10 mouse cellular contexts compared by ENCODE assay signal in genomic region chr3:101597317-101598096, GRCm38 (mm10). TPM values are rescaled to one million over a fixed set of nuclear protein-coding genes. Genes with fewer than 3 reads are reported as not detected.
DNase-seq lines count a peak whose midpoint lies in the region; ATAC-seq and TF ChIP-seq lines count a peak whose summit lies in the region.
"Had no signal": no experiment of that assay in that cellular context is flagged by ENCODE, and none has a peak within 500 bp of the region (broad histone marks: within the 10 kb centered on the region; RNA-seq: fewer than 3 reads in every experiment).

No protein-coding gene starts in this region.

- H3K4me1 ChIP-seq in lung, embryonic 15.5 days: peaks cover 65% of the 10 kb centered on the region
- peaks cover 93% of the 10 kb centered on the region for H3K4me1 ChIP-seq in heart, embryonic 15.5 days (replicated peaks)
- peaks cover 34% of the 10 kb centered on the region for H3K4me1 ChIP-seq in olfactory bulb, adult 2 months (ENCODE audit: control insufficient read depth, insufficient read depth, low read length)
- peaks cover 76% of the 10 kb centered on the region for H3K4me1 ChIP-seq in forebrain, embryonic 10.5 days
- H3K4me1 ChIP-seq in hindbrain, embryonic 16.5 days (ENCODE audit: control insufficient read depth, insufficient read depth, low read depth, low read length): peaks cover 60% of the 10 kb centered on the region

- WGBS in lung, embryonic 15.5 days: 39% methylated on average over 10 of the region's 10 CpGs
- WGBS in heart, embryonic 15.5 days: 21% methylated on average over 10 of the region's 10 CpGs
- 34% methylated on average over 10 of the region's 10 CpGs for WGBS in olfactory bulb, adult 2 months
- WGBS in forebrain, embryonic 10.5 days: 46% methylated on average over 10 of the region's 10 CpGs
- 29% methylated on average over 10 of the region's 10 CpGs for WGBS in hindbrain, embryonic 16.5 days

- no peaks in the 10 kb centered on the region for H3K9me3 ChIP-seq in lung, embryonic 15.5 days
- no peaks in the 10 kb centered on the region for H3K9me3 ChIP-seq in heart, embryonic 15.5 days (replicated peaks)
- no peaks in the 10 kb centered on the region for H3K9me3 ChIP-seq in forebrain, embryonic 10.5 days
- no peaks in the 10 kb centered on the region for H3K9me3 ChIP-seq in hindbrain, embryonic 16.5 days (ENCODE audit: control insufficient read depth, low read length)
- H3K9me3 ChIP-seq: midbrain, embryonic 13.5 days had no signal

- H3K27me3 ChIP-seq in lung, embryonic 15.5 days: no peaks in the 10 kb centered on the region
- no peaks in the 10 kb centered on the region for H3K27me3 ChIP-seq in heart, embryonic 15.5 days
- no peaks in the 10 kb centered on the region for H3K27me3 ChIP-seq in forebrain, embryonic 10.5 days (ENCODE audit: poor library complexity, severe bottlenecking)
- H3K27me3 ChIP-seq in hindbrain, embryonic 16.5 days (replicated peaks; ENCODE audit: control insufficient read depth, insufficient read depth, low read length): no peaks in the 10 kb centered on the region

- DNase-seq in heart, adult 18-20 months: peak; percentile 50 to 56
- DNase-seq in heart, postnatal 36 days: no peak
- DNase-seq in lung, postnatal 10 days: no peak
- no peak for DNase-seq in forebrain, embryonic 10.5 days (ENCODE audit: extremely low spot score, low spot score)
- DNase-seq: gastrocnemius, postnatal 14 days had no signal

- no peak for ATAC-seq in lung, embryonic 15.5 days (ENCODE audit: borderline replicate concordance, extremely low read depth, low FRiP score, low TSS enrichment)
- no peak for ATAC-seq in heart, embryonic 15.5 days (replicated peaks; ENCODE audit: insufficient number of reproducible peaks, insufficient read depth, low FRiP score, low read depth)
- no peak for ATAC-seq in hindbrain, embryonic 16.5 days
- ATAC-seq: midbrain, embryonic 13.5 days had no signal

- no peak overlapping the region for H3K9ac ChIP-seq in lung, embryonic 15.5 days
- peak overlapping the region; percentile 39 for H3K9ac ChIP-seq in heart, embryonic 15.5 days
- no peak overlapping the region for H3K9ac ChIP-seq in hindbrain, embryonic 16.5 days (ENCODE audit: low read depth, low read length)
- H3K9ac ChIP-seq: midbrain, embryonic 13.5 days had no signal

- intact Hi-C loops in heart, postnatal 36 days (cut with DNase I): loop anchor here (2.0 kb wide), 1 partner anchor 45 kb away; no protein-coding TSS in a partner anchor

- no peak overlapping the region for H3K4me2 ChIP-seq in lung, embryonic 15.5 days
- H3K4me2 ChIP-seq in heart, embryonic 15.5 days: peak overlapping the region; percentile 91
- no peak overlapping the region for H3K4me2 ChIP-seq in hindbrain, embryonic 16.5 days (ENCODE audit: low read length)
- H3K4me2 ChIP-seq: midbrain, embryonic 13.5 days had no signal

- no peak for TF ChIP-seq POLR2A in olfactory bulb, adult 2 months (IDR thresholded peaks at IDR 0.05; ENCODE audit: insufficient read depth, low read depth, low read length)

- no peak overlapping the region for H3K4me3 ChIP-seq in lung, embryonic 15.5 days
- 0 out of 2 replicates have a peak overlapping the region, but pooled peaks have one; percentile 9 for H3K4me3 ChIP-seq in heart, embryonic 15.5 days
- H3K4me3 ChIP-seq in olfactory bulb, adult 2 months (ENCODE audit: insufficient read depth, low read depth, low read length): no peak overlapping the region
- no peak overlapping the region for H3K4me3 ChIP-seq in forebrain, embryonic 10.5 days
- H3K4me3 ChIP-seq in hindbrain, embryonic 16.5 days (ENCODE audit: low read length): no peak overlapping the region
- H3K4me3 ChIP-seq: midbrain, embryonic 13.5 days had no signal

- H3K36me3 ChIP-seq in lung, embryonic 15.5 days: peaks cover 24% of the 10 kb centered on the region
- peaks cover 24% of the 10 kb centered on the region for H3K36me3 ChIP-seq in heart, embryonic 15.5 days
- peaks cover 40% of the 10 kb centered on the region for H3K36me3 ChIP-seq in forebrain, embryonic 10.5 days (replicated peaks)
- H3K36me3 ChIP-seq in hindbrain, embryonic 16.5 days (ENCODE audit: control insufficient read depth, insufficient read depth, low read length): peaks cover 8% of the 10 kb centered on the region; the same call in 1 of the 2 replicates

- no peak for TF ChIP-seq CTCF in olfactory bulb, adult 2 months (IDR thresholded peaks at IDR 0.05; ENCODE audit: insufficient read depth, low read depth, low read length)

- H3K27ac ChIP-seq in lung, embryonic 15.5 days: peak overlapping the region; percentile 26; the same call in 1 of the 2 replicates
- H3K27ac ChIP-seq in heart, embryonic 15.5 days: peak overlapping the region; percentile 100
- H3K27ac ChIP-seq in olfactory bulb, adult 2 months (ENCODE audit: insufficient read depth, low read depth, low read length): 0 out of 2 replicates have a peak overlapping the region, but pooled peaks have one; percentile 23
- H3K27ac ChIP-seq in forebrain, embryonic 10.5 days: no peak overlapping the region; the same call in 1 of the 2 replicates
- no peak overlapping the region for H3K27ac ChIP-seq in hindbrain, embryonic 16.5 days (ENCODE audit: low read depth, low read length)

RNA-seq across cellular contexts. Expression of gene Atp1a1, which starts 7.0 kb away (rescaled TPM):
- 100 to 1,000 TPM; 711 to 790 TPM for total RNA-seq in heart, adult 18-20 months (2021)
- total RNA-seq in heart, postnatal 36 days (2021): 100 to 1,000 TPM; 564 to 643 TPM
- 99.7 and 117 TPM in 2 replicates for polyA plus RNA-seq in lung, embryonic 15.5 days (2015; fragmentation: Nextera tagmentation; extraction: Ambion mirVana)
- 270 and 271 TPM in 2 replicates for polyA plus RNA-seq in heart, embryonic 15.5 days (2015; fragmentation: Nextera tagmentation; extraction: Ambion mirVana)
- 138 and 333 TPM in 2 replicates for polyA plus RNA-seq in olfactory bulb, adult 2 months (2012; ENCODE audit: insufficient read depth, insufficient read length, low replicate concordance, missing spikeins)
- 42.8 and 48.2 TPM in 2 replicates for polyA plus RNA-seq in forebrain, embryonic 10.5 days (2016; fragmentation: Nextera tagmentation; extraction: Ambion mirVana)
- 67.5 and 74.9 TPM in 2 replicates for polyA plus RNA-seq in hindbrain, embryonic 16.5 days (2015; fragmentation: Nextera tagmentation; extraction: Ambion mirVana)

Comparison
In these comparisons a context has a peak if more than half of its experiments do, and no peak if none do; other contexts are left out.
1. DNase-seq: peak in heart, adult 18-20 months (2 of 2); none in heart, postnatal 36 days (0 of 2), lung, postnatal 10 days (single experiment) and forebrain, embryonic 10.5 days (single experiment).
2. H3K27ac ChIP-seq: peak in lung, embryonic 15.5 days (single experiment), heart, embryonic 15.5 days (single experiment) and olfactory bulb, adult 2 months (single experiment); none in forebrain, embryonic 10.5 days (single experiment) and hindbrain, embryonic 16.5 days (single experiment).